Mouse (Mus musculus) megakaryocyte, embryonic 14.5 days (primary cell): ENCODE results near the gene Hnrnpl.

ENCODE experiments used
- FLI1 ChIP-seq: IDR thresholded peaks from 2 replicates; pipeline ENCODE4 v1.6.1; 2012; ENCODE audit warnings: low read length, inconsistent platforms, mixed read lengths
- GATA1 ChIP-seq: IDR thresholded peaks from 3 replicates; pipeline ENCODE4 v1.6.1; 2012; ENCODE audit warnings: mixed read lengths, low read length, inconsistent platforms, borderline replicate concordance

DNA sequence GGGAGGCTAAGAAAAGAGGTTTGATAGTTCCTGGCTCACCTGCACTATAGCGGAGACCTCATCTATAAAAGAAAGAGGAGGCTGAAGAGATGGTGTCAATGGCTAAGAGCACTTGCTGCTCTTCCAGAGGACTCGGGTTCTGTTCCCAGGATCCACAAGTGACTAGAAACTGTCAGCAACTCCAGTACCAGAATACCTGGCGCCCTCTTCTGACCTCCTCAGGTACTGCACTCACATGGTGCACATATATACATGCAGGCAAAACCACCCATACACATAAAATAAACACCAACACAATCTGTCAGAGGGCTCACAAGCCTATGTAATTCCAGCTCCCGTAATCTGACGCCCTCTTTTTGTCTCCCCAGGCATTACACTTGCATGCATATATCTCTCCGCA, 52.6 kb downstream of the Hnrnpl start:
- TF ChIP-seq FLI1 (no peak), GATA1 (no peak)
